7 mouse cellular contexts compared by ENCODE assay signal in genomic region chr4:86748336-86749291, GRCm38 (mm10). TPM values are rescaled to one million over a fixed set of nuclear protein-coding genes. Genes with fewer than 3 reads are reported as not detected.
DNase-seq lines count a peak whose midpoint lies in the region; ATAC-seq and TF ChIP-seq lines count a peak whose summit lies in the region.

Dennd4c (plus strand) TSS chr4:86748555.

- H3K36me3 ChIP-seq in embryonic facial prominence, embryonic 12.5 days = no peaks in the 10 kb centered on the region
- H3K36me3 ChIP-seq in kidney, adult 2 months (ENCODE audit: control insufficient read depth, insufficient read depth, low read length) = no peaks in the 10 kb centered on the region
- H3K36me3 ChIP-seq in limb, embryonic 12.5 days = no peaks in the 10 kb centered on the region
- H3K36me3 ChIP-seq in midbrain, embryonic 15.5 days (replicated peaks) = no peaks in the 10 kb centered on the region
- H3K36me3 ChIP-seq in spleen, adult 2 months (ENCODE audit: control insufficient read depth, insufficient read depth, low read length) = no peaks in the 10 kb centered on the region

- 0 out of 2 replicates have a peak, but pooled peaks have one; percentile 3 for TF ChIP-seq CTCF in kidney, adult 2 months (conservative IDR thresholded peaks at IDR 0.05; ENCODE audit: insufficient read depth, insufficient read length, low read depth, low read length)
- no peak for TF ChIP-seq CTCF in spleen, adult 2 months (IDR thresholded peaks at IDR 0.05; ENCODE audit: extremely low read depth, insufficient read depth, insufficient read length, insufficient replicate concordance)

- peak within 1 kb of the TSS; percentile 98 for H3K4me3 ChIP-seq in embryonic facial prominence, embryonic 12.5 days
- H3K4me3 ChIP-seq in kidney, adult 2 months (ENCODE audit: insufficient read depth, low read depth, low read length) = peak within 1 kb of the TSS; percentile 90
- peak within 1 kb of the TSS; percentile 98 for H3K4me3 ChIP-seq in limb, embryonic 12.5 days (replicated peaks)
- H3K4me3 ChIP-seq in midbrain, embryonic 15.5 days = peak within 1 kb of the TSS; percentile 83
- peak within 1 kb of the TSS; percentile 75 for H3K4me3 ChIP-seq in spleen, adult 2 months (ENCODE audit: extremely low read depth, insufficient read depth, insufficient read length)

- TF ChIP-seq POLR2A in kidney, adult 2 months (IDR thresholded peaks at IDR 0.05; ENCODE audit: low read depth, low read length) = peak; percentile 68
- no peak for TF ChIP-seq POLR2A in spleen, adult 2 months (IDR thresholded peaks at IDR 0.05; ENCODE audit: low read depth, low read length)

- ATAC-seq in embryonic facial prominence, embryonic 12.5 days (ENCODE audit: insufficient number of reproducible peaks, insufficient read depth, low FRiP score, low TSS enrichment) = peak; percentile 91
- ATAC-seq in limb, embryonic 12.5 days (ENCODE audit: insufficient number of reproducible peaks, insufficient read depth, low FRiP score, low TSS enrichment, low read depth) = peak; percentile 97
- ATAC-seq in midbrain, embryonic 15.5 days (replicated peaks) = peak; percentile 96

- peak within 1 kb of the TSS; percentile 81 for H3K4me2 ChIP-seq in embryonic facial prominence, embryonic 12.5 days (replicated peaks)
- peak within 1 kb of the TSS; percentile 85 for H3K4me2 ChIP-seq in limb, embryonic 12.5 days
- peak within 1 kb of the TSS; percentile 74 for H3K4me2 ChIP-seq in midbrain, embryonic 15.5 days

- H3K27ac ChIP-seq in embryonic facial prominence, embryonic 12.5 days = peak within 1 kb of the TSS; percentile 78
- peak within 1 kb of the TSS; percentile 98 for H3K27ac ChIP-seq in kidney, adult 2 months (ENCODE audit: insufficient read depth, low read depth, low read length)
- H3K27ac ChIP-seq in limb, embryonic 12.5 days = peak within 1 kb of the TSS; percentile 83
- peak within 1 kb of the TSS; percentile 76 for H3K27ac ChIP-seq in midbrain, embryonic 15.5 days
- H3K27ac ChIP-seq in spleen, adult 2 months (ENCODE audit: insufficient read depth, low read length) = peak within 1 kb of the TSS; percentile 73

- H3K27me3 ChIP-seq in embryonic facial prominence, embryonic 12.5 days = no peaks in the 10 kb centered on the region
- no peaks in the 10 kb centered on the region for H3K27me3 ChIP-seq in kidney, adult 2 months (replicated peaks; ENCODE audit: control insufficient read depth, insufficient read depth, low read length)
- H3K27me3 ChIP-seq in limb, embryonic 12.5 days = no peaks in the 10 kb centered on the region; the same call in 1 of the 2 replicates
- no peaks in the 10 kb centered on the region for H3K27me3 ChIP-seq in midbrain, embryonic 15.5 days (replicated peaks)
- H3K27me3 ChIP-seq in spleen, adult 2 months (ENCODE audit: control insufficient read depth, insufficient read depth, low read length) = no peaks in the 10 kb centered on the region

- peaks cover 16% of the 10 kb centered on the region for H3K4me1 ChIP-seq in embryonic facial prominence, embryonic 12.5 days
- H3K4me1 ChIP-seq in kidney, adult 2 months (ENCODE audit: control insufficient read depth, insufficient read depth, low read length) = peaks cover 22% of the 10 kb centered on the region; the same call in 1 of the 2 replicates
- peaks cover 17% of the 10 kb centered on the region for H3K4me1 ChIP-seq in limb, embryonic 12.5 days (replicated peaks)
- H3K4me1 ChIP-seq in midbrain, embryonic 15.5 days = peaks cover 18% of the 10 kb centered on the region
- H3K4me1 ChIP-seq in spleen, adult 2 months (ENCODE audit: control insufficient read depth, insufficient read depth, insufficient read length) = peaks cover 5% of the 10 kb centered on the region

- peak; percentile 97 for DNase-seq in adrenal gland, postnatal 25 days
- peak; percentile 96 to 98 for DNase-seq in heart, adult 18-20 months
- DNase-seq in kidney, adult 2 months = peak; percentile 98
- DNase-seq in spleen, adult 2 months (ENCODE audit: low read depth in 1 of 2, low spot score in 2 of 2) = peak; percentile 72 to 89

- WGBS in embryonic facial prominence, embryonic 12.5 days = 1% methylated on average over 91 of the region's 95 CpGs
- under 1% methylated on average over 93 of the region's 95 CpGs for WGBS in kidney, adult 2 months
- under 1% methylated on average over 94 of the region's 95 CpGs for WGBS in limb, embryonic 12.5 days
- WGBS in midbrain, embryonic 15.5 days = under 1% methylated on average over 87 of the region's 95 CpGs
- WGBS in spleen, adult 2 months = under 1% methylated on average over 94 of the region's 95 CpGs

- peak within 1 kb of the TSS; percentile 94 for H3K9ac ChIP-seq in embryonic facial prominence, embryonic 12.5 days
- H3K9ac ChIP-seq in limb, embryonic 12.5 days (replicated peaks) = peak within 1 kb of the TSS; percentile 95
- peak within 1 kb of the TSS; percentile 93 for H3K9ac ChIP-seq in midbrain, embryonic 15.5 days

- no peaks in the 10 kb centered on the region for H3K9me3 ChIP-seq in embryonic facial prominence, embryonic 12.5 days
- H3K9me3 ChIP-seq in limb, embryonic 12.5 days = no peaks in the 10 kb centered on the region
- H3K9me3 ChIP-seq in midbrain, embryonic 15.5 days = no peaks in the 10 kb centered on the region

RNA-seq across cellular contexts. Expression of gene Dennd4c, which starts in this region (rescaled TPM):
- total RNA-seq in adrenal gland, postnatal 25 days (2021) = 48.2 and 53.0 TPM in 2 replicates
- polyA plus RNA-seq in embryonic facial prominence, embryonic 12.5 days (2016; fragmentation: Nextera tagmentation; extraction: Ambion mirVana) = 9.2 and 10.0 TPM in 2 replicates
- total RNA-seq in heart, adult 18-20 months (2021) = 10 to 100 TPM; 29.3 to 34.1 TPM
- polyA plus RNA-seq in kidney, adult 2 months (2012; rRNA removed) = 4.7 and 5.6 TPM in 2 replicates
- 9.3 and 9.9 TPM in 2 replicates for polyA plus RNA-seq in limb, embryonic 12.5 days (2016; fragmentation: Nextera tagmentation; extraction: Ambion mirVana)
- 3.6 and 4.0 TPM in 2 replicates for polyA plus RNA-seq in midbrain, embryonic 15.5 days (2015; fragmentation: Nextera tagmentation; extraction: Ambion mirVana)
- polyA plus RNA-seq in spleen, adult 2 months (2012; rRNA removed) = 2.0 and 2.4 TPM in 2 replicates

Comparison
In these comparisons a context has a peak if more than half of its experiments do, and no peak if none do; other contexts are left out.
1. Peak in every context shown above with its lines: DNase-seq, ATAC-seq, H3K4me3 ChIP-seq and H3K27ac ChIP-seq.